Mouse (Mus musculus) CD4-positive helper T cell, adult 2 months (primary cell): Measurements from ENCODE around the gene Ankrd2.
A peak's percentile ranks its signal among the peaks of the same experiment; 100 is the strongest.
"Not testable (repeated sequence)": the region's sequence is repeated elsewhere in the genome, so short reads cannot be mapped to it uniquely, and the experiment has no call there.

ENCODE experiments used
- DNase-seq: peaks from one replicate; pipeline ENCODE4 v3.0.0-alpha.2; 2012; ENCODE audit warnings: low read depth, missing footprints, low spot score

Gene Ankrd2

GRCm38 (mm10) chr19:42054255-42054654, 18.5 kb downstream of the Ankrd2 start:
- DNase-seq: no peak

- no peak for DNase-seq
Measured at GRCm38 (mm10) chr19:42055881-42056280, 20.1 kb downstream of the Ankrd2 start.

- DNase-seq: no peak
Measured at GRCm38 (mm10) chr19:42056719-42057409, 21.1 kb downstream of the Ankrd2 start.

- no peak for DNase-seq
Measured at GRCm38 (mm10) chr19:42058426-42058825, 22.6 kb downstream of the Ankrd2 start.

- DNase-seq: no peak
Measured at GRCm38 (mm10) chr19:42061443-42061842, 25.6 kb downstream of the Ankrd2 start.

- DNase-seq: no peak
Measured at GRCm38 (mm10) chr19:42068441-42069240, 32.8 kb downstream of the Ankrd2 start.

GRCm38 (mm10) chr19:42069241-42069525, 33.4 kb downstream of the Ankrd2 start:
- no peak for DNase-seq

- DNase-seq: no peak
Measured at GRCm38 (mm10) chr19:42071221-42071620, 35.4 kb downstream of the Ankrd2 start.

GRCm38 (mm10) chr19:42071886-42072608, 36.2 kb downstream of the Ankrd2 start:
- no peak for DNase-seq

- DNase-seq: no peak
Measured at GRCm38 (mm10) chr19:42072802-42073201, 37.0 kb downstream of the Ankrd2 start.

- no peak for DNase-seq
Measured at GRCm38 (mm10) chr19:42075051-42075450, 39.3 kb downstream of the Ankrd2 start.

GRCm38 (mm10) chr19:42075992-42076391, 40.2 kb downstream of the Ankrd2 start:
- no peak for DNase-seq

- DNase-seq: no peak
Measured at GRCm38 (mm10) chr19:42078566-42078965, 42.8 kb downstream of the Ankrd2 start.

GRCm38 (mm10) chr19:42079006-42079405, 43.2 kb downstream of the Ankrd2 start:
- no peak for DNase-seq

GRCm38 (mm10) chr19:42079950-42080349, 44.1 kb downstream of the Ankrd2 start:
- DNase-seq: no peak

- no peak for DNase-seq
Measured at GRCm38 (mm10) chr19:42080469-42080868, 44.7 kb downstream of the Ankrd2 start.

GRCm38 (mm10) chr19:42081613-42082012, 45.8 kb downstream of the Ankrd2 start:
- not testable (repeated sequence) for DNase-seq

GRCm38 (mm10) chr19:42085690-42086089, 49.9 kb downstream of the Ankrd2 start:
- DNase-seq: no peak

GRCm38 (mm10) chr19:42086166-42086565, 50.4 kb downstream of the Ankrd2 start, which contains the start of gene Morn4:
Gene Morn4 (minus strand): TSS chr19:42086357.
- DNase-seq: peak; percentile 51

GRCm38 (mm10) chr19:42089103-42089747, 53.4 kb downstream of the Ankrd2 start:
- peak; percentile 86 for DNase-seq

- peak; percentile 100 for DNase-seq
Measured at GRCm38 (mm10) chr19:42089748-42090595, 54.2 kb downstream of the Ankrd2 start, which contains the start of gene Pi4k2a. Gene Pi4k2a (plus strand): TSS chr19:42090470.
